Mouse (Mus musculus) forebrain, embryonic 12.5 days (tissue): ENCODE measurements around the gene Gm28038. TPM values are rescaled to one million over a fixed set of nuclear protein-coding genes. Genes with fewer than 3 reads are reported as not detected.
A peak's percentile ranks its signal among the peaks of the same experiment; 100 is the strongest.

Source experiments
- ATAC-seq: fragments of 200-750 bp; cut with Nextera tagmentation; 2 replicates; pipeline ENCODE4 v1.8.0; 2017; ENCODE audit warnings: moderate TSS enrichment; ENCODE audit not compliant: low FRiP score
- H3K27ac ChIP-seq: fragments of 300-500 bp; sonication (generic); 2 replicates; pipeline ENCODE4 v1.5.1; 2016; ENCODE audit warnings: mild to moderate bottlenecking
- H3K27me3 ChIP-seq: fragments of 300-500 bp; sonication (generic); 2 replicates; pipeline ENCODE4 v1.6.1; 2016; ENCODE audit warnings: mild to moderate bottlenecking
- H3K36me3 ChIP-seq: fragments of 300-500 bp; sonication (generic); replicated peaks from 2 replicates; pipeline ENCODE4 v1.6.1; 2016; ENCODE audit warnings: mild to moderate bottlenecking
- H3K4me1 ChIP-seq: fragments of 300-500 bp; sonication (generic); 2 replicates; pipeline ENCODE4 v1.6.1; 2016
- H3K4me2 ChIP-seq: fragments of 300-500 bp; sonication (generic); 2 replicates; pipeline ENCODE4 v1.6.1; 2016; ENCODE audit warnings: mild to moderate bottlenecking, moderate library complexity
- H3K4me3 ChIP-seq: fragments of 300-500 bp; sonication (generic); replicated peaks from 2 replicates; pipeline ENCODE4 v1.5.1; 2016; ENCODE audit warnings: mild to moderate bottlenecking
- H3K9ac ChIP-seq: fragments of 300-500 bp; sonication (generic); 2 replicates; pipeline ENCODE4 v1.6.1; 2016; ENCODE audit warnings: mild to moderate bottlenecking
- H3K9me3 ChIP-seq: fragments of 300-500 bp; sonication (generic); 2 replicates; pipeline ENCODE4 v1.6.1; 2016
- WGBS: fragments of 180-500 bp; shearing (Covaris S2); methylation state at CpG from one replicate; pipeline ENCODE4 v1.1.7; 2016; 5-methylcytosine and 5-hydroxymethylcytosine counted together
- polyA plus RNA-seq: library from polyadenylated mRNA; unstranded; fragments of >200 nt; fragmentation: Nextera tagmentation; extraction: Ambion mirVana; gene quantifications from 2 replicates; pipeline ENCODE4 v1.2.1, GENCODE M21; 2016

The Gm28038 gene
- polyA plus RNA-seq, 1 experiment from 2014 or later = not detected

- no peak overlapping the region for H3K4me3 ChIP-seq
- H3K4me2 ChIP-seq = no peak overlapping the region
- 82% methylated on average over 4 of the region's 4 CpGs for WGBS
- no peak overlapping the region for H3K27ac ChIP-seq
- no peaks in the 10 kb centered on the region for H3K27me3 ChIP-seq
- no peaks in the 10 kb centered on the region for H3K9me3 ChIP-seq
- ATAC-seq = no peak
- peaks cover 65% of the 10 kb centered on the region for H3K36me3 ChIP-seq
- H3K4me1 ChIP-seq = peaks cover 6% of the 10 kb centered on the region
- H3K9ac ChIP-seq = no peak overlapping the region
Measured at GRCm38 (mm10) chr2:30247681-30248080, 33.2 kb upstream of the Gm28038 start.

DNA sequence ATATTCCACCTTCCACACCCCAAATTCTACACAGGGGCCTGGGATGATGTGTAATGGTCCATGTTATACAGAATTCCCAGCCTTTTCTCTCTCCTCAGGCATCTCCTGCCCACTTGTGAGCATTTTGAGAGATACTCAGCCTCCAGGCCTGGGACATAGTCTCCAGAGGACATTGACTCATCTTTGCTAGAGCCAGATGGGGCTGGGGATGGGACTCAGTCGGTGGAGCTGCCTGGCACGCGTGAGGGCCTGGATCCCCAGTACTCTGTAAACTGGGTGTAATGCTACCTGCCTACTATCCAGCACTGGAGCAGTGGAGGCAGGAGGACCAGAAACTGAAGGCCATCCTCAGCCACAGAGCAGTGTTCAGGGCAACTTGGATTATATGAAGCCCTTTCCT, 31.7 kb upstream of the Gm28038 start:
- no peak overlapping the region for H3K9ac ChIP-seq
- H3K9me3 ChIP-seq = no peaks in the 10 kb centered on the region
- no peak overlapping the region for H3K4me3 ChIP-seq
- no peak for ATAC-seq
- H3K27me3 ChIP-seq = no peaks in the 10 kb centered on the region
- H3K4me2 ChIP-seq = no peak overlapping the region
- WGBS = 96% methylated on average over 3 of the region's 3 CpGs
- peaks cover 63% of the 10 kb centered on the region for H3K36me3 ChIP-seq
- no peak overlapping the region for H3K27ac ChIP-seq
- H3K4me1 ChIP-seq = peaks cover 4% of the 10 kb centered on the region; the same call in 1 of the 2 replicates

- Histone ChIP-seq H3K9me3 (no peaks in the 10 kb centered on the region), H3K4me3 (no peak overlapping the region), H3K27me3 (no peaks in the 10 kb centered on the region), H3K4me1 (peaks cover 4% of the 10 kb centered on the region; the same call in 1 of the 2 replicates), H3K4me2 (no peak overlapping the region), H3K36me3 (peaks cover 65% of the 10 kb centered on the region), H3K27ac (no peak overlapping the region), H3K9ac (no peak overlapping the region)
- 89% methylated on average over 10 of the region's 10 CpGs for WGBS
- ATAC-seq = no peak
Measured at GRCm38 (mm10) chr2:30250166-30251128, 30.4 kb upstream of the Gm28038 start.

DNA sequence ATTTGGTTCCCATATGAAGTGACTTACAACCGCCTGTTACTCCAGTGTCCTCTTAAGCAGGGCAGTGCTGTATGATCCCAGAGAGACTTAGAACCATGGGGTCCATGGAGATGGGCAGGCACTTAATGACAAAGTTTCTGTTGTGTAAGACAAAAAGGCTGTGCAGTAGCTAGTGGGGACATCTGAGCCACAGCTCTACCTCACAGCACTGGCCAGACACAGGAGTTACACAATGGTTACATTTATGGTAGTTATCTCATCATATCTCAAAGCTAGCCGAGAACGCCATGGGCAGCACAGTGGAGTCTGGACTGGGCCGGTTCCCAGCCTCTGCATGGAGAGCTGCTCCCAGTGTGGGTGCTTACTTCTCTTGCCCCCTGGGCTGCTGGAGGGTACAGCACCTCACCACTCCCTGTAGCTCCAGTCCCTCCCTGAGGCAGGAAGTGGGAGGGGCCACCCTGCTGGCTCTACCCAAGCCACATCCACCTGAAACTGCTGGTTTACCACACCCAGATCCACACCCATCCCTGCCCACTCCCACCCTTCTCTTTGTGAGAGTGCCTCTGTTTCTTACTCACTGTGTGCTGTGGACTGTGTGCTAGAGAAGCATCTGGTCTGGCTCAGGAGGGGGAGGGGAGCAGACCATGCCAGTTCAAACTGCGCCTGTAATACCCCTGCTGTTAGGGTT, 29.3 kb upstream of the Gm28038 start:
- Histone ChIP-seq H3K27me3 (no peaks in the 10 kb centered on the region), H3K27ac (0 out of 2 replicates have a peak overlapping the region, but pooled peaks have one; percentile 15), H3K9ac (no peak overlapping the region), H3K9me3 (no peaks in the 10 kb centered on the region), H3K36me3 (peaks cover 76% of the 10 kb centered on the region), H3K4me1 (peaks cover 4% of the 10 kb centered on the region; the same call in 1 of the 2 replicates), H3K4me3 (no peak overlapping the region), H3K4me2 (no peak overlapping the region)
- no peak for ATAC-seq
- WGBS = 89% methylated on average over 5 of the region's 5 CpGs

GRCm38 (mm10) chr2:30252521-30252920, 28.3 kb upstream of the Gm28038 start:
- peaks cover 4% of the 10 kb centered on the region; the same call in 1 of the 2 replicates for H3K4me1 ChIP-seq
- no peak overlapping the region for H3K4me2 ChIP-seq
- H3K27ac ChIP-seq = no peak overlapping the region
- WGBS = 80% methylated on average over 3 of the region's 3 CpGs
- ATAC-seq = no peak
- H3K9ac ChIP-seq = no peak overlapping the region
- no peaks in the 10 kb centered on the region for H3K27me3 ChIP-seq
- no peak overlapping the region for H3K4me3 ChIP-seq
- H3K36me3 ChIP-seq = peaks cover 86% of the 10 kb centered on the region
- H3K9me3 ChIP-seq = no peaks in the 10 kb centered on the region

GRCm38 (mm10) chr2:30253809-30254208, 27.0 kb upstream of the Gm28038 start:
- no peak overlapping the region for H3K4me3 ChIP-seq
- no peak overlapping the region for H3K4me2 ChIP-seq
- H3K9me3 ChIP-seq = no peaks in the 10 kb centered on the region
- no peak overlapping the region for H3K27ac ChIP-seq
- H3K9ac ChIP-seq = no peak overlapping the region
- H3K36me3 ChIP-seq = peaks cover 89% of the 10 kb centered on the region
- no peak for ATAC-seq
- H3K27me3 ChIP-seq = no peaks in the 10 kb centered on the region
- WGBS = 86% methylated on average over 5 of the region's 5 CpGs
- peaks cover 4% of the 10 kb centered on the region; the same call in 1 of the 2 replicates for H3K4me1 ChIP-seq

DNA sequence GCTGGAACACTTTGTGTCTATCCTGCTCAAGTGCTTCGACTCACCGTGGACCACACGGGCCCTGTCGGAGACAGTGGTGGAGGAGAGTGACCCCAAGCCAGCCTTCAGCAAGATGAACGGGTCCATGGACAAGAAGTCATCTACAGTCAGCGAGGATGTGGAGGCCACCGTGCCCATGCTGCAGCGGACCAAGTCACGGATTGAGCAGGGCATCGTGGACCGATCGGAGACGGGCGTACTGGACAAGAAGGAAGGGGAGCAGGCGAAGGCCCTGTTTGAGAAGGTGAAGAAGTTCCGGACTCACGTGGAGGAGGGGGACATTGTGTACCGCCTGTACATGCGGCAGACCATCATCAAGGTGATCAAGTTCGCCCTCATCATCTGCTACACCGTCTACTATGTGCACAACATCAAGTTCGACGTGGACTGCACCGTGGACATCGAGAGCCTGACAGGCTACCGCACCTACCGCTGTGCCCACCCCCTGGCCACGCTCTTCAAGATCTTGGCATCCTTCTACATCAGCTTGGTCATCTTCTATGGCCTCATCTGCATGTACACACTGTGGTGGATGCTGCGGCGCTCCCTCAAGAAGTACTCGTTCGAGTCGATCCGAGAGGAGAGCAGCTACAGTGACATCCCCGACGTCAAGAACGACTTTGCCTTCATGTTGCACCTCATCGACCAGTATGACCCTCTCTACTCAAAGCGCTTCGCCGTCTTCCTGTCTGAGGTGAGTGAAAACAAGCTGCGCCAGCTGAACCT, 25.0 kb upstream of the Gm28038 start:
- no peak overlapping the region for H3K27ac ChIP-seq
- H3K9me3 ChIP-seq = no peaks in the 10 kb centered on the region
- no peaks in the 10 kb centered on the region for H3K27me3 ChIP-seq
- WGBS = 97% methylated on average over 42 of the region's 42 CpGs
- peaks cover 90% of the 10 kb centered on the region for H3K36me3 ChIP-seq
- peaks cover 4% of the 10 kb centered on the region; the same call in 1 of the 2 replicates for H3K4me1 ChIP-seq
- H3K9ac ChIP-seq = no peak overlapping the region
- H3K4me2 ChIP-seq = no peak overlapping the region
- ATAC-seq = no peak
- no peak overlapping the region for H3K4me3 ChIP-seq

DNA sequence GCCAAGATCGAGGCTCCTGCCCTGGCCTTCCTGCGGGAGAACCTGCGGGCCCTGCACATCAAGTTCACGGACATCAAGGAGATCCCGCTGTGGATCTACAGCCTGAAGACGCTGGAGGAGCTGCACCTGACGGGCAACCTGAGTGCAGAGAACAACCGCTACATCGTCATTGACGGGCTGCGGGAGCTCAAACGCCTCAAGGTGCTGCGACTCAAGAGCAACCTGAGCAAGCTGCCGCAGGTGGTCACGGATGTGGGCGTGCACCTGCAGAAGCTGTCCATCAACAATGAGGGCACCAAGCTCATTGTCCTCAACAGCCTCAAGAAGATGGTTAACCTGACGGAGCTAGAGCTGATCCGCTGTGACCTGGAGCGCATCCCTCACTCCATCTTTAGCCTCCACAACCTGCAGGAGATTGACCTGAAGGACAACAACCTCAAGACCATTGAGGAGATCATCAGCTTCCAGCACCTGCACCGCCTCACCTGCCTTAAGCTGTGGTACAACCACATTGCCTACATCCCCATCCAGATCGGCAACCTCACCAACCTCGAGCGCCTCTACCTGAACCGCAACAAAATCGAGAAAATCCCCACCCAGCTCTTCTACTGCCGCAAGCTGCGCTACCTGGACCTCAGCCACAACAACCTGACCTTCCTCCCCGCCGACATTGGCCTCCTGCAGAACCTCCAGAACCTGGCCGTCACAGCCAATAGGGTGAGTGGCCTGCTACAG, 24.1 kb upstream of the Gm28038 start:
- Histone ChIP-seq H3K36me3 (peaks cover 93% of the 10 kb centered on the region), H3K4me3 (no peak overlapping the region), H3K9me3 (no peaks in the 10 kb centered on the region), H3K9ac (no peak overlapping the region), H3K27ac (no peak overlapping the region), H3K27me3 (no peaks in the 10 kb centered on the region), H3K4me1 (peaks cover 2% of the 10 kb centered on the region; the same call in 1 of the 2 replicates), H3K4me2 (no peak overlapping the region)
- WGBS = 97% methylated on average over 30 of the region's 30 CpGs
- ATAC-seq = no peak

GRCm38 (mm10) chr2:30257699-30258460, 23.0 kb upstream of the Gm28038 start:
- H3K4me1 ChIP-seq = no peaks in the 10 kb centered on the region
- no peak overlapping the region for H3K4me2 ChIP-seq
- H3K27ac ChIP-seq = no peak overlapping the region
- ATAC-seq = no peak
- peaks cover 93% of the 10 kb centered on the region for H3K36me3 ChIP-seq
- H3K4me3 ChIP-seq = no peak overlapping the region
- no peak overlapping the region for H3K9ac ChIP-seq
- H3K27me3 ChIP-seq = no peaks in the 10 kb centered on the region
- WGBS = 91% methylated on average over 7 of the region's 7 CpGs
- no peaks in the 10 kb centered on the region for H3K9me3 ChIP-seq

- Histone ChIP-seq H3K36me3 (peaks cover 94% of the 10 kb centered on the region), H3K9me3 (no peaks in the 10 kb centered on the region), H3K4me1 (peaks cover 4% of the 10 kb centered on the region), H3K27ac (no peak overlapping the region), H3K4me3 (no peak overlapping the region), H3K4me2 (no peak overlapping the region), H3K9ac (no peak overlapping the region), H3K27me3 (no peaks in the 10 kb centered on the region)
- ATAC-seq = no peak
- WGBS = 90% methylated on average over 4 of the region's 4 CpGs
Measured at GRCm38 (mm10) chr2:30258600-30258999, 22.2 kb upstream of the Gm28038 start.
